Mouse (Mus musculus) C3H10T1/2 (cell line): ENCODE results near the gene Lmbr1l. TPM values are rescaled to one million over a fixed set of nuclear protein-coding genes. Genes with fewer than 3 reads are reported as not detected.

ENCODE experiments used
- polyA plus RNA-seq, 2 experiments: library from polyadenylated mRNA; unstranded; fragments of >200 nt; fragmentation: generic; extraction: Trizol; gene quantifications; one replicate each; pipeline ENCODE4 v1.2.1; 2012; ENCODE audit warnings: missing spikeins in 2 of 2

Lmbr1l gene
- polyA plus RNA-seq = 10 to 100 TPM in 1 of 2 experiments, 1 to 10 TPM in 1; 6.6 to 38.9 TPM

DNA sequence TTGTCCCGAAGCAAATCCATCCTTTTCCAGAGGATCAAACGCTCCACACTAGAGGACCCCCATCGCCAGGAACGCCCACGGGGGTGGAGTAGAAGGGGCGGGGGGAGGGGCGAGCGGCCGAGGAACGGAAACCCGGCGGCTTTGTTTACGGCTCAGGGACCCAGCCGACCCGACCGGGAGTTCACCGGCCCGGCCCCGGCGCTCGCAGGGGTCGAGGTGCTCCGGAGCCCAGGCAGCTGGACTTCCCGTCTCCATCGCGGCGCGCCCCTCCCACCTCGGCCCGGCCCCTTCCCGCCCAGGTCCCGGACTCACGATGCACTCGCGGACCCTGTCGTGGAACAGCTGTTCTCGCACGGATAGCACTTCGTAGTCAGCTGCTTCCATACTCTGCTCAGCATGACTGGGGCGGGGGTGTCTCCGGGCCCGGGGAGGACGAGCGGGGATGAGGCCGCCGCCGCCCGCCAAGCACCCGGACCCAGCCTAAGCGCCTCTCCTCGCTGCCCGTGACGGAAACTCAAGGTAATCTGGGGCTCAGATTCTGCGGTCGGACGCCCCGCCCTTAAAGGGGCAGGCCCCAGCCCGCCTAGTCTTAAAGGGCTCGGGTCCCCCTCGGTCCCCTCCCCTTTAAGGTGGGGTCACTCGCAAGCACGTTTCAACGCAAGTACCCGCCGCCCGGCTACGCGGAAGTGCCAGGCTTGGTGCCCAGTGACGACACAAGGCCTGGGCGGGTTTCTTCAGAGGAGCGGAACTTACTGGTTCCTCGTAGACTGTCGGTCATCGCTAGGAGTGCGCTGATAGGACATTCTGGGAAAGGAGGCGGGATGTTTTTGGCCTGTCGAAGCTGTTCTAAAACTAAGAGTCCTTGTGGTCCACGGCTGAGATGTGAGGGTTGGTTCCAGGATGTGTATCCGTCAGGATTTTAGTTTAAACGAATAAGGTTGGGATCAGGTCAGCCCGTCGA is at the start of gene Lmbr1l:
Lmbr1l (minus strand) TSS at position 694 of the 961 bp plus-strand sequence.

GRCm38 (mm10) chr15:98953401-98954356 is 35.6 kb upstream of the Lmbr1l start, which contains the start of the genes Gm49450 and Tuba1a:
Gm49450 (minus strand) TSS chr15:98953551.
Tuba1a (minus strand) TSS chr15:98953703.

GRCm38 (mm10) chr15:98934217-98934839 is 16.3 kb upstream of the Lmbr1l start, which contains the start of gene Tuba1b:
Tuba1b (minus strand) TSS chr15:98934565.

DNA sequence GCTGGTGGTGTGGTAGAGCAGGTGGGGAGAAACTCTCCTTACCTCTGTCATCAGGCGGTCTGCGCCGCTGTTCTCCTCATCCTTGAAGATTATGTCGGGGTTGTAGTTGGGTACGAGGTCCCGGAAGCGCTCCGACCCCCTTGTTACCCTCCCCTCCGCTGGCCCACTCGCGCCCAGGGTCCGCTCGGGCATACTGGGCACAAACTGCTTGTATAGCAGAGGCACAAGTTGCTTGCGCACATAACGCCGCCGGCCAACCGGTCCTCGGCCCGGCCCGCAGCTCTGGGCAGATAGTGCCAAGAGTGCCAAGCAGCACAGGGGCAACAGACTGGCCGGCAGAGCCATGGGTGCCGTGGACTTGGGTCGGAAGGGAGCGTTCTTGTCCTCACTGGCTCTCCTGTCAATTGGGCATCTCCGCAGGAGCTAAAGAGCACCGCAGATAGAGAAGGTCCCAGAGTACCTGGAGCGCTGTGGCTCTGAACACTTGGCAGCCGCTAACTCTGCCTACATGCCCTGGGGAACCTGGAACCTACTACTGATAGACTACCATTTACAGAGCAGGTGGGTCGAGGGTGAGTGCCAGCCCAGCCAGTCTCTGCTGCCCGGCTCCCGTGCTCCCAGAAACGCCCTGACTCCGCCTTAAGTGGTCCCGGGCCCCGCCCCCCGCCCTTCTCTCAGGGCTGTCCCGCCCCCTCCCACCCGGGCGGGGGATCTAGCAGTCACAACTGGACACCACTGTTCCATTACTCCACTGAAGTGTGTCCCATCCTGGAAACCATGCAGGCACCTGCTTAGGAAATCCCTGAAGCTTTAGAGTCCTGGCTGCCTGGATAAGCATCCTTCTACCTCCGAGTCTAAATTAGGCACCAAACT is 19.9 kb downstream of the Lmbr1l start, which contains the start of gene Dhh:
Dhh (minus strand) TSS at position 613 of the 873 bp plus-strand sequence.

DNA sequence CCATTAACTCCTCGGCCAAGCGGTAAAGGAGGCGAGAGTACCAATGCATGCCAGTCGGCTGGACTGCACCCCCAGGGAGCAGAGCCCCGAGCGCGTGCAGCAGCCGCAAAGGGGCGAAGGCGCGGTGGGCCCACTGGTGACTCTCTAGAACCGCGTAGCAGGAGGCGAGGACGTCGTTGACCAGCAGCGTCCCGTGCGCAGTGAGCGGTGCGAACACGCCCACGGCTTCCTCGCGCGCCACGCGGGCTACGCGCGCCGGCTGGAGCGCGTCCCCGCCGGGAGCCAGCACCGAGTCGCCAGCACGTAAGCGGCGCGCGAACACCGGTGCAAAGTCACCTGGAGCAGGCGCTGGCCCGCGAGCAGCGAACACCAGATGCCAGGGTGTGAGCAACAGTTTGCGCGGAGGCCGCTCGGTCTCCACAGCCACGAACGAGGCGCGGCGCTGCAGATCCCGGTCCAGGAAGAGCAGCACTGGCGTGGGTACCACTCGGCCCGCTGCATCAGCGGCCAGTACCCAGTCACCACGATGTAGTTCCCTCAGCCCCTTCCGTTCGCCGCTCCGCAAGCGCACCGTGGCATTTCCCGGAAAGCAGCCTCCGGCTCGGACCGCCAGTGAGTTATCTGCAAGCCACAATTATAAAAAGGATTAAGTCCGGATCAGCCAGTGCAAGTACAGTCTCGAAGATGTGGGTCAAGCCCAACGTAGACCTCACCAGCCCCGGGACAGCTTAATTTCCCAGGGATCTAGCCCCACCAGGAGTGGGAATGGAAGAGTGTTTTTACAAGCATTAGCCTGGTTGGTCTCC is 23.9 kb downstream of the Lmbr1l start, which contains the start of gene Rhebl1:
Rhebl1 (minus strand) TSS at position 601 of the 806 bp plus-strand sequence.

DNA sequence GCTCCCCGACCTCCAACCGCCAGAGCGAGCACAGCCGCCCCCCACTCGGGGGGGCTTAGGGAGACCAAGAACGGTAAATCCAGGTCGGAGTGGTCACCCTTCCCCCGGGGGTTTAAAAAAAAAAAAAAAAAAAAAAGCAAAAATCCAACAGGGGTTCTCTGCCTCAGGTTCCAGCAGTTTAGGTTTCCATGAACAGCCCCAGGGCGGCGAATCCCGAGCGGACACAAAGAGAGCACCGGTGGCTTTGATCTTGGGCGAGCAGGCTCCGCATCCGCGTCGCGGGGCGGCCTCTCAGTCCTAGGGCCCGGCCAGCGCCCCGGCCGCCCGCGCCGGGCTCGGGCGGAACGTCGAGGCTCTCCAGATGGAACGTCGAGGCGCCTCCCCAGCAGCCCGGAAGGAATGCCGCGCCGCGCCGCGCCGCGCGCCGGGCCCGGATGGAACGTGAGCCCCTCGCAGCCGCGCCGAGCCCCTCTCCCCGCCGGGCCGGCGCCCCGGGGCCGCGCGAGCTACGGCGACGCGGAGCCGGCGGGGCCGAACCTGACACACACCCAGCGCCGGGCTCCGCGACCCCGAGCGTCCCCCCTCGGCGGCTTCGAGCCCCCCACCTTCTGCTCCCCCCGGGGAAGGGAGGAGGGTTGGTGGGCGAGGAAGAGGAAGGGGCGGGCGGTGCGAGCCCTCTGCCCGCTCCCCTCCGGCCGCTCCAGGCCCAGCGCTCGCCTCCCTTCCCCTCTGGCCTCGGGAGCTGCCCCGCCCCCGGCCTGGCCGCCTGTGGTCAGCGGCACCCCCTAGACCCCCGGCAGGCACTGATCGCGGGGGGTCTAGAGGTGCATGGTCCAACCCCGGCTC is 46.7 kb downstream of the Lmbr1l start, which contains the start of gene Kmt2d:
Kmt2d (minus strand) TSS at position 135 of the 846 bp plus-strand sequence.

Other genes starting within 250 kb of the Lmbr1l start
- 10 to 100 TPM in 1 of 2 experiments, 1 to 10 TPM in 1; 9.0 to 10.5 TPM for gene Rnd1, start 240.8 kb downstream of the Lmbr1l start, polyA plus RNA-seq
- 1 to 10 TPM in 1 of 2 experiments, under 1 TPM in 1; 0.59 to 4.3 TPM for gene Ccdc65, start 210.0 kb downstream of the Lmbr1l start, polyA plus RNA-seq
- gene Fkbp11, start 190.0 kb downstream of the Lmbr1l start, polyA plus RNA-seq = 100 to 1,000 TPM; 121 to 127 TPM
- gene Arf3, start 155.0 kb downstream of the Lmbr1l start, polyA plus RNA-seq = 100 to 1,000 TPM in 1 of 2 experiments, 10 to 100 TPM in 1; 39.1 to 104 TPM
- gene Wnt10b, start 140.1 kb downstream of the Lmbr1l start, polyA plus RNA-seq = 1 to 10 TPM in 1 of 2 experiments, under 1 TPM in 1; 0.04 to 1.3 TPM
- gene Wnt1, start 128.4 kb downstream of the Lmbr1l start, polyA plus RNA-seq = under 1 TPM; 0.01 to 0.04 TPM
- gene Ddn, start 108.7 kb downstream of the Lmbr1l start, polyA plus RNA-seq = under 1 TPM; 0.01 to 0.15 TPM
- 100 to 1,000 TPM in 1 of 2 experiments, 10 to 100 TPM in 1; 90.5 to 115 TPM for gene Prkag1, start 86.7 kb downstream of the Lmbr1l start, polyA plus RNA-seq
- gene Kmt2d, start 47.0 kb downstream of the Lmbr1l start, polyA plus RNA-seq = 10 to 100 TPM in 1 of 2 experiments, 1 to 10 TPM in 1; 1.5 to 24.2 TPM
- gene Rhebl1, start 23.7 kb downstream of the Lmbr1l start, polyA plus RNA-seq = 1 to 10 TPM; 6.0 to 7.9 TPM
- under 1 TPM in 1 of 2 experiments, not detected in 1; 0.04 TPM for gene Dhh, start 19.7 kb downstream of the Lmbr1l start, polyA plus RNA-seq
- gene Tuba1b, start 16.3 kb upstream of the Lmbr1l start, polyA plus RNA-seq = 1,000 to 10,000 TPM; 2,359 to 4,763 TPM
- gene Gm49450, start 35.3 kb upstream of the Lmbr1l start, polyA plus RNA-seq = under 1 TPM in 1 of 2 experiments, not detected in 1; 0.13 TPM
- gene Tuba1a, start 35.5 kb upstream of the Lmbr1l start, polyA plus RNA-seq = 1,000 to 10,000 TPM; 1,679 to 1,913 TPM
- gene Tuba1c, start 111.7 kb upstream of the Lmbr1l start, polyA plus RNA-seq = 100 to 1,000 TPM; 620 to 688 TPM
- gene Prph, start 136.9 kb upstream of the Lmbr1l start, polyA plus RNA-seq = under 1 TPM; 0.44 to 0.53 TPM
- gene Troap, start 156.3 kb upstream of the Lmbr1l start, polyA plus RNA-seq = 10 to 100 TPM; 27.9 to 64.9 TPM
- under 1 TPM; 0.14 to 0.84 TPM for gene C1ql4, start 169.6 kb upstream of the Lmbr1l start, polyA plus RNA-seq
- gene Dnajc22, start 174.9 kb upstream of the Lmbr1l start, polyA plus RNA-seq = 1 to 10 TPM in 1 of 2 experiments, under 1 TPM in 1; 0.62 to 1.9 TPM
- 10 to 100 TPM in 1 of 2 experiments, 1 to 10 TPM in 1; 5.1 to 27.2 TPM for gene Spats2, start 207.7 kb upstream of the Lmbr1l start, polyA plus RNA-seq